Mouse (Mus musculus) brain, embryonic 14.5 days (tissue): ENCODE data around the gene Shisa2. TPM values are rescaled to one million over a fixed set of nuclear protein-coding genes. Genes with fewer than 3 reads are reported as not detected.

ENCODE experiments used
- DNase-seq: peaks from one replicate; pipeline ENCODE4 v3.0.0-alpha.2; 2011; ENCODE audit warnings: low read depth
- CTCF ChIP-seq: fragments of 200-500 bp; IDR thresholded peaks from 2 replicates; pipeline ENCODE4 v1.5.1; 2012; ENCODE audit warnings: inconsistent platforms, mild to moderate bottlenecking, moderate library complexity, borderline replicate concordance; ENCODE audit not compliant: insufficient read depth, insufficient read length; ENCODE audit errors: extremely low read depth
- POLR2A ChIP-seq: fragments of 200-500 bp; IDR thresholded peaks from 2 replicates; pipeline ENCODE4 v1.6.1; 2012; ENCODE audit warnings: mild to moderate bottlenecking, inconsistent platforms, borderline replicate concordance; ENCODE audit not compliant: poor library complexity, insufficient read depth, insufficient read length, severe bottlenecking; ENCODE audit errors: extremely low read depth
- polyA plus RNA-seq: library from polyadenylated mRNA; depleted of rRNA; stranded (reverse); fragments of >200 nt; gene quantifications from 2 replicates; pipeline ENCODE4 v1.2.3, GENCODE M21; 2012; rRNA removed

The Shisa2 gene
- polyA plus RNA-seq: 12.2 and 20.9 TPM in 2 replicates

DNA sequence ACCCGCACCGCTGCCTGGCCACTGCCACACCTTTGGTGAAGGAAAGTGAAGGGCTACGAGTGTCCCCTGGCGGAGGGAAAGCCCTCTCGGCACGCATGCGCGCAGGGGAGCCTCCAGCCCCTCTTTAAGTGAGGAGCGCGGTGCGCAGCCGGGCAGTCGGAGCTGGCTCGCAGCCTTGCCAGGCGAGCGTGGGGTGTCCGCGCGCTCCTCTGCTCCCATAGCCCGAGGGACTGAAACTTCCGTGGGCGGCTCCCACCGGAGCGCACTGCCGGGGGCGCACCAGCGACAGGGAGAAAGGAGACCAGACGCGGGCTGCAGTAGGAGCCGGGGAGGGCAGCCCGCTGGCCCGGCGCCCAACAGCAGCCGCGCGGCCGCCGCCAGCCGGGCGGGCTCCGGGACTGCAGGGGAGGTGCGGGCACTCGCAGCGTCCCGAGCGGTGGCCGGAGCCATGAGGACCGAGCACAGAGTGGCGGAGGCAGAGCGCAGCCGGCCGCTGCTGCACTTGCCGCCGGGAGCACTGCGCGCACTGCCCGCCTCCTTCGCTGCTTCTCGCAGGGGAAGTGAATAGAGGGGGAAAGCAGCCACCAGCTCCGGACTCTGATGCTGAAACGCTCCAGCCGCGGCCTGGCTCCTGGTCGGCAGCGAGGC lies at the start of gene Shisa2:
Gene Shisa2, plus strand, starts transcription at position 151 of the 648 bp plus-strand sequence.
- peak; percentile 94 for DNase-seq
- peak; percentile 61 for TF ChIP-seq CTCF
- peak; percentile 95 for TF ChIP-seq POLR2A

DNA sequence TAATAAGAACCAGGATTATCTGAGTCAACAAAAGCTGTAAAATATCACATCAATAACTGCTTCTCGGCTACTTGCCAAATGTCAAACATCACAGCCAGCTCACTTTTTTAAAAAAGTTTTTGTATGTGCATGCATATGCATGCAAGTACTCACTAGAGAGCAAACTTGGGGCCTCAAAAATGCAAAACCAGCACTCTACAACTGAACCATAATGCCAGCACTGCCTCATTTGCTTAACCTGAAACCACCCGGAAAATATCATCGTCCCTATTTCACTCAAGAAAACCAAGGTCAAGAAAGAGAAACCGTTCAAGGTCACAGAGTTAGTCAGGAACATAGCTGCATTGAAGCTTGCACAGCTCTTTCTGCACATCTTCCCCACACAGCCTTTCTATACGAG lies 48.7 kb upstream of the Shisa2 start:
- no peak for TF ChIP-seq POLR2A
- TF ChIP-seq CTCF: no peak
- no peak for DNase-seq

DNA sequence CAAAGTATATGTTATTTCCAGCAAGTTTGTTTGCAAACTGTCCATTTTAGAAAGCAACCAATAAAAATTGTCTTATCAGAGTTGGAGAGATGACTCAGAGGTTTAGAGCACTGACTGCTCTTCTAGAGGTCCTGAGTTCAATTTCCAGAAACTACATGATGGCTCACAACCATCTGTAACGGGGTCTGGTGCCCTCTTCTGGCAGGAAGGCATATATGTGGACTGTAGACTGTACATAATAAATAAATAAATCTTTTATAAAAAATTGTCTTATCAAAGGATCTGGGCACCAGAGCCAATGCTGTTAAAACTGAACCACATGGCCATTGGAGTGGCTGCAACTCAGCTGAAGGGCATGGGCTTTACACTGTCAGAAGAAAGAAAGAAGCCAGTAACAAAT lies 34.5 kb upstream of the Shisa2 start:
- no peak for TF ChIP-seq POLR2A
- no peak for TF ChIP-seq CTCF
- no peak for DNase-seq

DNA sequence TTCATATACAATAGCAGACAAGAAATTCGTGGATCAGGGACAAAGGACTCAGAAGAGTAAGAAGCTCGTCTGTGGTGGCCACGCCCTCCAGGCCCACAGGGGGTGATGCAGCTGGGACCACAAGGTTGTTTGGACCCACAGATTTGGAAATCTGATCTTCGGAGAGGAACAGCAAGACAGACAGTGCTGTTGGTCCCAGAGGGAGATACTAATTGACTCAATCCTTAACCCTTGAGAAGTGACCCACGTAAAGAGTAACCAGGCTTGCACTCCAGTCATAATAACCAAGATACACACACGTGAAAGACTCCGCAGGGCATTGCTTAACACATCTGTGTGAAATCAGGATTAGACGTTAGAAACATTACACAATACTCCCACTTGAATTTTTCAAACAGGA lies 33.2 kb upstream of the Shisa2 start:
- TF ChIP-seq POLR2A (no peak), CTCF (no peak)
- DNase-seq: no peak

DNA sequence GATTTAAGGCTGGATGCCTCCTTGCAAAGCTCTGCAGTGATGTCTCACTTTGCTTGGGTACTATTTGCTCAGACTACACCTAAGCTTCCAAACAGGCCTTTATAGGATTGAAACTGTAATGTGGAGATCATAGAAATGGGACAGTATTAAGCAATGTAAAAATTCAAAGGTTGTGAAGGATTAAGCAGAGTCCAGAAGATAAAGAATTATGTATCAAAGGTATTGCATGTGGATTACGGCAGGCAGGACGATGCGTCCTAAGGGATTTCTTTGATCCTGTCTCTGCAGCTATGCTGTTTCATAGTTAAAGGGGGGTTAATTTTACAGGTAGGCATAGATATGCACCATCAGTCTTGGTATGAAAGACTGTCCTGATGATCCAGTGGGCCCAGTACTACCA lies 32.5 kb upstream of the Shisa2 start:
- TF ChIP-seq POLR2A (no peak), CTCF (no peak)

DNA sequence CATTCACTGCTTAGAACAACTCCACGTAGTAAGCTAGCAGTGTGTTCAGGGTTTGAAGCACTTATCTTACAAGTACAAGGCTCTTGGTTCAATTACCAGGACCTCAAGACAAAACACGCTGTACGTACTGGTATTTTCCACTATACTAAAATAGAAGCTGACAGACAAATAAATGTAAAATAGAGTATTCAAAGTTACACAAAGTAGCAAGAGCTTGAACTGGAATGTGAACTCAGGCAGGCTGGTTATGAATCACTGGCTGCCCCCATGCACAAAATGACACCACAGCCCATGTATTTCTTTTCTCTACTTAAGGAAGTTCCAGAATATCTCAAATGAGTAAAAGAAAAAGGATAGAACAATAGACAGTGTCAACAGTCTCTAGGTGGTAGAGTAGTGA lies 30.1 kb upstream of the Shisa2 start:
- TF ChIP-seq CTCF (no peak), POLR2A (no peak)
- DNase-seq: no peak

More for the DNA sequence above, 32.5 kb upstream of the Shisa2 start:
- no peak for DNase-seq

DNA sequence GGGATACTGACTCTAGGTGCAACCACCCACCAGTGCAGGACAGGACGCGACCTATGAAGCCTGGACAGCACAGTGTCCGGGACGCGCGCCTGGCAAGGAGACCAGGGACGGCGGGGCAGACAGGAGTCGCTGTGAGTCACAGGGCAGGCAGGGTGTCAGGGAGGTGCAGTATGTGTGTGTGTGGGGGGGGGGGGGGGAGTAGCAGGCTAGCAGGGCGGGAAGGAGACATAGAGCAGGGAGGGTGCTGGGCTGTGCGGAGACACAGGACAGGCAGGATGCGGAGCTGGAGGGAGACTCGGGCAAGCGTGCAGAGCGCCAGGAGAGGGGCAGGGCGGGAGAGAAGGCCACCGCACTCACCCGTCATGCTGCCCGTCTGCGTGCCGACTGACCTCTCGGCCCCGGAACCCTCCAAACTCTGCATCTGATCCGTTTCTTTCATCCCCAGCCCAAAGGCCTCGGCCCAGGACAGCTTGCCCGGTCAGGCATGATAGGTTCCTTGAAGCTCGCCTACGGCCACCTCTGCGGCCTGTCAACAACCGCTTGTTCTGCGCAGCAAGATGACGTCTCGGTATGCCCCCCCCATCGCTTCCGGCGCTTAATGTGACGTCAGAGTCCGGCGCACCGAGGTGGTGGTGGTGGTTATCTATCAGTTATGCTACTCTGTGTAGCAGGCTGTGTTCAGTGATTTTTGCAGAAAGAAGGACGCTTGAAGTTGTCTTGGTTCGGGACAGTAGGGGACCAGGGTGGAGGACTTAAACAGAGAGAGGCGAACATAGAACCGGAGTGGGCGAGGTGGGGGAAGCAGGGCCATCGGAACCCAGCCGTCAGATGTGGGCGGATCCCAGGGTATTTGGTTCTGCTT lies 27.5 kb upstream of the Shisa2 start, which contains the start of gene Cdadc1:
Gene Cdadc1, minus strand, starts transcription at position 562 of the 862 bp plus-strand sequence.
- TF ChIP-seq POLR2A: peak; percentile 53; the same call in 1 of the 2 replicates
- TF ChIP-seq CTCF: no peak
- DNase-seq: peak; percentile 96

DNA sequence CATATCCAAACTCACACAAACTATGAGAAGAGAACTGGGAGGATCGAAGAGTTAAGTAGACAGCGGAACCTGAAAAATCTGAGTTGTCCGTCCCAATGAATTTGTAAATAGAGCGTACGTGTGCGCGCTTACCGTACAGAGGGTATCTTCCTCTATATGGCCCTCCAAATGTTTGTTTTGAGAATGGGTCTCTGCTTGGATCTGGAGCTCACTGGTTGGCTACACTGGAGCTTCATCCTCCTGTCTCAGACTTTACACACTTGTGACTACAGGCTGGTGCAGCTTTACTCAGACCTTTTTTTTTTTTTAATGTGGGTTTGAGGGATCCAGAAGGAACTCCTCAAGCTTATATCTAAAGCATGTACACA lies 26.9 kb upstream of the Shisa2 start:
- TF ChIP-seq POLR2A (no peak), CTCF (no peak)
- no peak for DNase-seq

DNA sequence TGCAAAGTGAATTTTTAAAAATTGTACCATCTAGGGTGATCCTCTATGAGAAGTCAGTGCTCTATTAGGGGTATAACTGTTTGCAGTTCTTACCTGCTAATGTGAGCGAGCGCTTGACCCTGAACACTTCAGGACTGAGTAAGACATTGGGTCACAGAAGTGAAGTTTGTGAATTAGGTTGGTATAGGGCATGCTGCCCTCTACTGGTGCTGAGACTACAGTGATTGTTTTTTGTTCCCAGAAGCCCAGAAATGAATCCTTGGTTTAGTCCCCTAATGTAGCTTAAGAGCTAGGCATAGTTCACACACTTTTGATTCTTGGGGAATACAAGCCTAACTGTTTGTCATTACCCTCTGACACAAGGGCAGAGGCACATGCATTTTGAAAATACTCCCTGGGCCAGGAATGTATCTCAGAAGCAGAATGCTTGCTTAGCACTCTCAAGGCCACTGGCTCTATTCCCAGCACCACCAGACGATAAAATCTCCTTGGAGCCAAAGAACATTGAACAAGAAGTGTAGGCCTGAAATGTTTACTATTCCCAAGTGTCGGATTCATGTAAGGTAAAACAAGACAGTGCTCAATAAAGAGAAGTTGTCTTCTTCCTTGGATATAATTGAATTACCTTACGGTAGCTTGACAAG lies 21.0 kb upstream of the Shisa2 start:
- TF ChIP-seq POLR2A (no peak), CTCF (peak; percentile 58; the same call in 1 of the 2 replicates)
- DNase-seq: peak; percentile 52

DNA sequence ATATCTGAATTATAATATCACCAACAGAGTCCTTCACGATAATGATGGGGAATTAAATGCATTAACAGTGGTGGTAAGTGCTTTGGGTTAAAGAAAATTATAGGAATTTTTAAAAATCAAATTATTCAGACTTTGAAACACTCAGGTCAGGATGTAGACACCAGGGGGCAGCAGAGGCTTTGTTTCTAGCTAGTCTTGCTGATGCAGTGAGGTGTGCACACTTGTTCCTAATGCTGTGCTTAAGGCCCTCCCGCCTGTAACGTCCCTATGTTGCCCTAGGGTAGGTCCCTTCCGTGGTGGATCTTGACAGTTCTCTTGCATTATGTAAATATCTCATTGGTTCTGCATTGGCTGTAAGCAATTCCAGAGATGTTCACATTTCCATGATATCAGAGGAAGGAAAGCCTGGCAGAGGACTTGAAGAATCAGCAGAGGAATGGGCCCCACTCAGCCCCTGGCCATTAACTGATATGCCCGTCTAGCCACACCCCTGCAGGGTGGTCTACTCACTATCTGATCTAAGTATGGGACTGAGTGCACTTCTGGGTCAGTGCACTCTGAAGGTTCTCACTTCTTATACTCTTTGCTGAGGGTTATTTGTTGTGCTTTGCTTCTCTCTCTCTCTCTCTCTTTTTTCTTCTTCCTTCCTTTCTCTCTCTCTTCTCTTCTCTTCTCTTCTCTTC lies 19.3 kb upstream of the Shisa2 start:
- TF ChIP-seq POLR2A: no peak
- peak; percentile 64; the same call in 1 of the 2 replicates for TF ChIP-seq CTCF
- peak; percentile 80 for DNase-seq
